Mouse (Mus musculus): ENCODE measurements around the gene Zmynd8.

Zmynd8 gene

GRCm38 (mm10) chr2:165879403-165880178 is 19.2 kb downstream of the Zmynd8 start:
- DNase-seq (ENCODE audit: low spot score) = no peak

- no peak for DNase-seq (ENCODE audit: low spot score)
Measured at GRCm38 (mm10) chr2:165878907-165879361, 19.9 kb downstream of the Zmynd8 start.

GRCm38 (mm10) chr2:165878021-165878585 is 20.7 kb downstream of the Zmynd8 start:
- DNase-seq (ENCODE audit: low spot score) = no peak

- DNase-seq (ENCODE audit: low spot score) = no peak
Measured at GRCm38 (mm10) chr2:165877180-165877579, 21.6 kb downstream of the Zmynd8 start.

- DNase-seq (ENCODE audit: low spot score) = no peak
Measured at GRCm38 (mm10) chr2:165876201-165876918, 22.5 kb downstream of the Zmynd8 start.

GRCm38 (mm10) chr2:165875406-165875955 is 23.3 kb downstream of the Zmynd8 start:
- DNase-seq (ENCODE audit: low spot score) = no peak

- DNase-seq (ENCODE audit: low spot score) = no peak
Measured at GRCm38 (mm10) chr2:165874461-165875339, 24.1 kb downstream of the Zmynd8 start.

GRCm38 (mm10) chr2:165873777-165874176 is 25.0 kb downstream of the Zmynd8 start:
- DNase-seq (ENCODE audit: low spot score) = no peak

GRCm38 (mm10) chr2:165873196-165873595 is 25.6 kb downstream of the Zmynd8 start:
- DNase-seq (ENCODE audit: low spot score) = no peak

GRCm38 (mm10) chr2:165869257-165869656 is 29.6 kb downstream of the Zmynd8 start:
- DNase-seq (ENCODE audit: low spot score) = no peak

- DNase-seq (ENCODE audit: low spot score) = no peak
Measured at GRCm38 (mm10) chr2:165868522-165869175, 30.2 kb downstream of the Zmynd8 start.

- no peak for DNase-seq (ENCODE audit: low spot score)
Measured at GRCm38 (mm10) chr2:165867549-165867948, 31.3 kb downstream of the Zmynd8 start.

- no peak for DNase-seq (ENCODE audit: low spot score)
Measured at GRCm38 (mm10) chr2:165866951-165867387, 31.8 kb downstream of the Zmynd8 start.

- no peak for DNase-seq (ENCODE audit: low spot score)
Measured at GRCm38 (mm10) chr2:165866412-165866811, 32.4 kb downstream of the Zmynd8 start.

GRCm38 (mm10) chr2:165864769-165865168 is 34.0 kb downstream of the Zmynd8 start:
- DNase-seq (ENCODE audit: low spot score) = no peak

- DNase-seq (ENCODE audit: low spot score) = no peak
Measured at GRCm38 (mm10) chr2:165861683-165862594, 36.9 kb downstream of the Zmynd8 start.

- DNase-seq (ENCODE audit: low spot score) = no peak
Measured at GRCm38 (mm10) chr2:165860962-165861682, 37.7 kb downstream of the Zmynd8 start.

- no peak for DNase-seq (ENCODE audit: low spot score)
Measured at GRCm38 (mm10) chr2:165860447-165860846, 38.4 kb downstream of the Zmynd8 start.

Measured in layer of hippocampus, adult 9-10 months (tissue).